24 mouse cellular contexts compared by ENCODE assay signal in the genomic region with DNA sequence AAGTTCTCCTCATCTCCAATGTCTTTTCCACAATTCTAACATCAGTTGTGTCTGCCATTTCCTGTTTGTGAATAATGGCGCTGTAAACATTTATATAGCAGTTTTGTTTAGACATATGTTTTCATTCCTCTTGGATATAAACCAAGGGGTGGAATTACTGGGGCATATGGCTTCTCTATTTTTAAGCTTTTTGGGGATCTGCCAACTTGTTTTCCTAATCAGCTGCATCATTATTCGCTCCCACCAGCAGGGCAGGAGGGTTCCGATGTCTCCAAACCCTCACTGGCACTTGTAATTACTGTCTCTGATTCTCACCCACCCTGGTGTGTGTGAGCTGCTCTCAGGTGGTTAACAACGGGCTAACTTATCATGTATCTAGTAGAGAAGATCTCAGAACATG. TPM values are rescaled to one million over a fixed set of nuclear protein-coding genes. Genes with fewer than 3 reads are reported as not detected.
"Had no signal": no experiment of that assay in that cellular context is flagged by ENCODE, and none has a peak within 500 bp of the region (broad histone marks: within the 10 kb centered on the region; RNA-seq: fewer than 3 reads in every experiment).

No protein-coding gene starts in this region.

- ATAC-seq: liver, embryonic 12.5 days had no signal

- DNase-seq: kidney, postnatal 25 days; layer of hippocampus, adult 9-11 months; liver; lung, adult 18-20 months; retina, postnatal 1 day; right cerebral cortex, postnatal 25 days; spleen, adult 18-20 months; thymus, postnatal 25 days had no signal

- H3K9ac ChIP-seq: limb, embryonic 13.5 days; liver, embryonic 12.5 days; liver, embryonic 15.5 days; midbrain, embryonic 13.5 days; neural tube, embryonic 13.5 days; stomach, embryonic 15.5 days had no signal

- H3K4me2 ChIP-seq: limb, embryonic 13.5 days; liver, embryonic 12.5 days; liver, embryonic 15.5 days; midbrain, embryonic 13.5 days; neural tube, embryonic 13.5 days; stomach, embryonic 15.5 days had no signal

- H3K36me3 ChIP-seq: limb, embryonic 10.5 days; limb, embryonic 13.5 days; liver, embryonic 12.5 days; liver, embryonic 15.5 days; midbrain, embryonic 13.5 days; neural tube, embryonic 13.5 days; stomach, embryonic 15.5 days had no signal

- H3K9me3 ChIP-seq: limb, embryonic 10.5 days; limb, embryonic 13.5 days; liver, embryonic 12.5 days; liver, embryonic 15.5 days; midbrain, embryonic 13.5 days; neural tube, embryonic 13.5 days; stomach, embryonic 15.5 days had no signal

- H3K27ac ChIP-seq: kidney, postnatal 0 days; layer of hippocampus, adult 2 months; limb, embryonic 10.5 days; limb, embryonic 13.5 days; liver, embryonic 12.5 days; liver, embryonic 15.5 days; macrophage; midbrain, embryonic 13.5 days; neural tube, embryonic 13.5 days; stomach, embryonic 15.5 days had no signal

- H3K4me3 ChIP-seq: layer of hippocampus, adult 2 months; limb, embryonic 10.5 days; limb, embryonic 13.5 days; liver, embryonic 12.5 days; liver, embryonic 15.5 days; midbrain, embryonic 13.5 days; myocyte; neural tube, embryonic 13.5 days; stomach, embryonic 15.5 days had no signal

RNA-seq across cellular contexts. Expression of a gene that starts 59.4 kb away (rescaled TPM):
- total RNA-seq: monocyte, adult 5-6 weeks; neutrophil, adult 5-6 weeks had no signal
- polyA plus RNA-seq: kidney, embryonic 14.5 days; kidney, postnatal 0 days; large intestine, adult 2 months; limb, embryonic 10.5 days; limb, embryonic 13.5 days; liver, embryonic 12.5 days; liver, embryonic 15.5 days; lung, embryonic 16.5 days; macrophage; myocyte; stomach, embryonic 15.5 days had no signal
